Mouse (Mus musculus): ENCODE results near the gene Kcnj6. TPM values are rescaled to one million over a fixed set of nuclear protein-coding genes. Genes with fewer than 3 reads are reported as not detected.

Kcnj6 gene
- polyA plus RNA-seq, 1 experiment = not detected

DNA sequence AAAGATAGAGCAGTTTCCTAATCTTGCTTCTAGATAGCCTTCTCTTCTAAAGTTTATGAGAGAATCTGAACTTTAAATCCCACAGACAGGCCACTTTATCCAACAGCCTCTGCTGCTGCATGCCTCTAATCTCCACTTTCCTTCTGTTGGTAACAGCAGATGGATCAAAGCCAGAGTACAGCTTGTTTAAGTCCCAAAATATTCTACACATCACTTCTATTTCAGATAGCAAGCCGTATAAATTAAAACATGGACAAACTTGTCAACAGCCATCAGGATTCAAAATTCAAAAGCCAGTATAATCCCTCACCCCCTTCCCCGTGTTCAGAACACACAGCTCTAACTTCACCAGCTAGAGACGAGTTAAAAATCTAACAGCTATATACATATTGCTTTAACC, 3.4 kb downstream of the Kcnj6 start:
- Histone ChIP-seq H3K27ac (ENCODE audit: control insufficient read depth, insufficient read depth, low read depth, low read length, poor library complexity) (no peak overlapping the region), H3K4me1 (ENCODE audit: control insufficient read depth, insufficient read depth, low read length) (no peaks in the 10 kb centered on the region), H3K4me3 (replicated peaks; ENCODE audit: control insufficient read depth, low read depth, low read length) (no peak overlapping the region)
- WGBS = 78% methylated on average over 3 of the region's 3 CpGs
- TF ChIP-seq CTCF (IDR thresholded peaks at IDR 0.05; ENCODE audit: control insufficient read depth, insufficient read depth, low read length) = no peak
- no peak for TF ChIP-seq POLR2A (IDR thresholded peaks at IDR 0.05; ENCODE audit: borderline replicate concordance, control insufficient read depth, low read depth, low read length)

DNA sequence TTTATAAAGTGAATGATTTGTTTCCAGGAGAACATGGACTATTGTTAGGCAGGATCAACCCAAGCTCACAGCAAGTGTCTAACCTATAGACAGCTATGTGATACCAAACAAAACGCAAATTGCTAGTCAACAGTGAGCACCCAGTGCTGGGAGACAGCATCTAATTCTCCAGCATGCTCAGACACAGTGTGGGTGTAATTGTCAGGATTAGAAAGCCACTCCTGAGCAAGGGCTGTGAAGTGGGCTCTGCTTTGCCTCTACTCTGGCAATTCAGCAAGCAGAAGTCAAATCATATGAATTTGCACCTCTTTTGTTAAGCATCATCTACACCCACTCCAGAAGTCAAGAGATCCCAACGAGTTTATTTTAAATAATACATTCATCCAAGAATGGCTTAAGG, 7.4 kb downstream of the Kcnj6 start:
- TF ChIP-seq CTCF (IDR thresholded peaks at IDR 0.05; ENCODE audit: control insufficient read depth, insufficient read depth, low read length) (no peak), POLR2A (IDR thresholded peaks at IDR 0.05; ENCODE audit: borderline replicate concordance, control insufficient read depth, low read depth, low read length) (no peak)
- no peaks in the 10 kb centered on the region for H3K4me1 ChIP-seq (ENCODE audit: control insufficient read depth, insufficient read depth, low read length)
- no peak overlapping the region for H3K4me3 ChIP-seq (replicated peaks; ENCODE audit: control insufficient read depth, low read depth, low read length)
- WGBS = 65% methylated on average over 2 of the region's 2 CpGs
- no peak overlapping the region for H3K27ac ChIP-seq (ENCODE audit: control insufficient read depth, insufficient read depth, low read depth, low read length, poor library complexity)

DNA sequence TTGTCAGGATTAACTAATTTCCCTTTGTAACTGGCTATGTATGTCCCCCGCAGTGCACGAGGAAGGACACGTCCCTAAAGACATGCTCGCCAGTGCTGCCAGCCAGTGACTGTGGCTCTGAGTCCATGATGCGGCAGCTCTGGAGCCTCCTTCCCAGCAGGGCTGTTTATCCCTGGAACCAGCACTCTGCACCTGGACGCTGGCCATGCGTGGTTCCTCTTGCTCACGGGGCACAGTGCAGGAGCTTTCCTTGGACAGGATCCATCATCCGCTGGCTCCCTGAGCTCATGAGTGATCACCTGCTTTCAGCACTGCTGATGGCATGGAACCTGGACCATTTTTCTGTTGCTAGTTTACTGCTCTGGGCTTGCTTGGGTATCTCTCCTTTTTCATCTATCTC, 10.8 kb downstream of the Kcnj6 start:
- Histone ChIP-seq H3K4me3 (replicated peaks; ENCODE audit: control insufficient read depth, low read depth, low read length) (no peak overlapping the region), H3K4me1 (ENCODE audit: control insufficient read depth, insufficient read depth, low read length) (no peaks in the 10 kb centered on the region), H3K27ac (ENCODE audit: control insufficient read depth, insufficient read depth, low read depth, low read length, poor library complexity) (no peak overlapping the region)
- 70% methylated on average over 9 of the region's 9 CpGs for WGBS
- no peak for TF ChIP-seq POLR2A (IDR thresholded peaks at IDR 0.05; ENCODE audit: borderline replicate concordance, control insufficient read depth, low read depth, low read length)
- no peak for TF ChIP-seq CTCF (IDR thresholded peaks at IDR 0.05; ENCODE audit: control insufficient read depth, insufficient read depth, low read length)

DNA sequence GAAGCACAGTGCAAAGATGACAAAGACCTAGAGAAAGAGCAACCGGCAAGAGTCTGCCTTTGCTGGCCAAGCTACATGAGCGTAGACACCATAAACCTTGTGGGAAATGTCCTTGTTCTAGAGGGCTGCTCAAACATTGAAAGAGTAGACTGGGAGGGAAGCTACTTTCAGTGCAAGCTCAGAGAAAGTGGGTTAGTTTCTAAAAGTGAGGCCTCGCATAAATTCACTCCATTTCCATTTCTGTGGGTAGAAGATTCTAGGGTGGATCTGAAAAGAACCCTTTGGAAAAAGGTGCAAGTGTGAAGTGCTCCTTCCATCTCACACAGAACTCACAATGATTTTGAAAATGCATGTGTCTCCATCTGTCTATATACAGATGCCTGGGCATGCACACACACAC, 13.2 kb downstream of the Kcnj6 start:
- TF ChIP-seq CTCF (IDR thresholded peaks at IDR 0.05; ENCODE audit: control insufficient read depth, insufficient read depth, low read length) = no peak
- no peak for TF ChIP-seq POLR2A (IDR thresholded peaks at IDR 0.05; ENCODE audit: borderline replicate concordance, control insufficient read depth, low read depth, low read length)
- WGBS = 85% methylated on average over 3 of the region's 3 CpGs

DNA sequence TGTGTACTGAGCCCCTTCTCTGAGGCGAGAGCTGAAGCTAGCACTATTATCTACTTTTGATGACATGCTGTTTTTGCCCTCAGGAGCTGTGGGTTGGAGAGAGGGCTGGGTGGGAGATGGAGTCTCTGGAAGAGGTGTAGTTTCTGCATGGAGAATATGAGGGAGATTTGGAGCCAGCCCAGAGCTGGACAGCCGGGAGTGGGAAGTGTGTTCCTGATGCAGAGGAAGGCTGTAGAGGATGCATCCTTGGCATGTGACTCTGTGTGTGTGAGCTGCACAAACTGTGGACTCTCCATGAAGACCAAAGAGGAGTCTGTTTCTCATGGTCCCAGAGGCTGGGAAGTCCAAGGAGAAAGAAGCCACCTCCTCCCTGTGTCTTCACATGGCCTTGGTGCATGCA, 17.1 kb downstream of the Kcnj6 start:
- no peak overlapping the region for H3K4me3 ChIP-seq (replicated peaks; ENCODE audit: control insufficient read depth, low read depth, low read length)
- no peak for TF ChIP-seq CTCF (IDR thresholded peaks at IDR 0.05; ENCODE audit: control insufficient read depth, insufficient read depth, low read length)
- TF ChIP-seq POLR2A (IDR thresholded peaks at IDR 0.05; ENCODE audit: borderline replicate concordance, control insufficient read depth, low read depth, low read length) = no peak
- no peak overlapping the region for H3K27ac ChIP-seq (ENCODE audit: control insufficient read depth, insufficient read depth, low read depth, low read length, poor library complexity)
- 83% methylated on average over 2 of the region's 2 CpGs for WGBS
- no peaks in the 10 kb centered on the region; the same call in 1 of the 2 replicates for H3K4me1 ChIP-seq (ENCODE audit: control insufficient read depth, insufficient read depth, low read length)

More for the DNA sequence above, 13.2 kb downstream of the Kcnj6 start:
- Histone ChIP-seq H3K4me3 (replicated peaks; ENCODE audit: control insufficient read depth, low read depth, low read length) (no peak overlapping the region), H3K27ac (ENCODE audit: control insufficient read depth, insufficient read depth, low read depth, low read length, poor library complexity) (no peak overlapping the region), H3K4me1 (ENCODE audit: control insufficient read depth, insufficient read depth, low read length) (no peaks in the 10 kb centered on the region; the same call in 1 of the 2 replicates)

DNA sequence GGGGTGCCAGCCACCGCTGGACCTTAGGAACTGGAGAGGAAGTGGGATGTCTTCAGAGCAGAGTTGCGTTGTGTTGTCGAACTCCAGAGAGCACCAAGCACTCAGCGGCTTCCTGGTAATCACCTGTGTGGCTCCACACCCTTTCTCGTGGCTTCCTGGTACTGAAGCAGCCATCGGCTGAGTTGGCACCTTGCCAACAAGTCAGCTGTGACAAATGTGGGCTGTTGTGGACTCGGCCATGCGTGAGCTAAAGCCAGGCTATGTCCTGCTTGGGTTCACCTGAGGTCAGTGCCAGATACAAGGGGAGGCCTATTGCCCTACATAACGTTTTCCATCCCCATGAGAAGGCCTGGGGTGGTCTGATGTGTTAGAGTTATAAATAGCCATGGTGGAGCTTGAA, 18.0 kb downstream of the Kcnj6 start:
- no peak overlapping the region for H3K27ac ChIP-seq (ENCODE audit: control insufficient read depth, insufficient read depth, low read depth, low read length, poor library complexity)
- WGBS = 61% methylated on average over 9 of the region's 9 CpGs
- no peak overlapping the region for H3K4me3 ChIP-seq (replicated peaks; ENCODE audit: control insufficient read depth, low read depth, low read length)
- H3K4me1 ChIP-seq (ENCODE audit: control insufficient read depth, insufficient read depth, low read length) = no peaks in the 10 kb centered on the region; the same call in 1 of the 2 replicates
- TF ChIP-seq CTCF (IDR thresholded peaks at IDR 0.05; ENCODE audit: control insufficient read depth, insufficient read depth, low read length) (no peak), POLR2A (IDR thresholded peaks at IDR 0.05; ENCODE audit: borderline replicate concordance, control insufficient read depth, low read depth, low read length) (no peak)

DNA sequence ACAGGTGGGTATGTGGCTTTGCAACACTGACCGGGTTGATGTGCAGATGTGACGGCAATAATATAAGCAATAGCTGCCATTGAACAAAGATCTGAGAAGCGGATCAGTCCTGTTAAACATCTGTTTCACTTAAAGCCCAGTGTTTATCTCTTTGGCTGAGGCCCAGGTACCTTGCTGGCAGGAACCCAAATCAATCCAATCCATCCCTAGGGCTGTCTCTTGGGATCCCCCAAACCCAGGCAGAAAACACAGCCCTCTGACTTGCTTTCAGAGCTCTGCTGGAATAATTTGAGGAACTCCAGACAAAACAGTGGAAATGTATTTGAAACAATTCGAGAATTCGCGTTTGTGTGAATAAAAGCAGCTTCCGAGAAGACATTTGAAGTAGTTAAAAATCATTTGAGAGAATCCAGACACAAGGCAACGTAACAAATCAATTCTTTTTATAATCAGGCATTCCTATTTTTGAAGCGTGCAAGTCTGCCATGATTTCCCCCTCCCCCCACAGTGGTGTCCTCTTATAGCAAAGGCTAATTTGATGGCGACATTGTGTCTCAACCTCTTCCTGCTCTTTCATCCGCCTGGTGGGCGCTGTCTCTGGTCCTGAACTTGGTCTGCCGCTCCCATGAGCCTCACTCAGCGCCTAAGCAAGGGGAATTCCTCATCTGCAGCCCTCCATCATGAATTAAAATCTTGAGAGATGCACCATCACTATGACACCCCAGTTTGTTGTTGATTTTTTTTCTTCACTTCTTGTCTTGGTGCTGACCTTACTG, 25.2 kb downstream of the Kcnj6 start:
- no peak overlapping the region for H3K4me3 ChIP-seq (replicated peaks; ENCODE audit: control insufficient read depth, low read depth, low read length)
- 44% methylated on average over 14 of the region's 14 CpGs for WGBS

DNA sequence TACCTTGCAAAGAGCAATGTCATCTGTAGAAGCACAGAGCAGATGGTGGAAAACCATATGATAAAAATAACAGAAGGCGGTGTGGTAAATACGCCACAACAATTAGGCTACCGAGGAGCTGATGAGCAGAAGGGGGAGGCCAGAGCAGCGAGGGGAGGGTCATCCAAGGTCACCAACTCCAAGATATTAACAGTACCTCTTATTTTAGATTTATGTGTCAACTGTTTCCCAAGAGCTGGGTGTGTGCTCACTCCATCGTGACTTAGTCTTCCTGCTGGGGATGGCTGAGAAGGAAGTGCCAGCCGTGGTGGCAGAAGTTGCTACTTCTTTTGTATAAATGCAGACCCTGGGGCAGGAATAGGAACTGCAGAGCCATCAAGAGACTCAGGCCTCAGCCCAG, 28.6 kb downstream of the Kcnj6 start:
- no peak overlapping the region for H3K4me3 ChIP-seq (replicated peaks; ENCODE audit: control insufficient read depth, low read depth, low read length)
- no peak for TF ChIP-seq POLR2A (IDR thresholded peaks at IDR 0.05; ENCODE audit: borderline replicate concordance, control insufficient read depth, low read depth, low read length)
- no peak for TF ChIP-seq CTCF (IDR thresholded peaks at IDR 0.05; ENCODE audit: control insufficient read depth, insufficient read depth, low read length)
- H3K27ac ChIP-seq (ENCODE audit: control insufficient read depth, insufficient read depth, low read depth, low read length, poor library complexity) = no peak overlapping the region
- H3K4me1 ChIP-seq (ENCODE audit: control insufficient read depth, insufficient read depth, low read length) = no peaks in the 10 kb centered on the region; the same call in 1 of the 2 replicates
- 20% methylated on average over 6 of the region's 6 CpGs for WGBS

More for the DNA sequence above, 25.2 kb downstream of the Kcnj6 start:
- Histone ChIP-seq H3K27ac (ENCODE audit: control insufficient read depth, insufficient read depth, low read depth, low read length, poor library complexity) (no peak overlapping the region), H3K4me1 (ENCODE audit: control insufficient read depth, insufficient read depth, low read length) (no peaks in the 10 kb centered on the region; the same call in 1 of the 2 replicates)
- no peak for TF ChIP-seq CTCF (IDR thresholded peaks at IDR 0.05; ENCODE audit: control insufficient read depth, insufficient read depth, low read length)
- TF ChIP-seq POLR2A (IDR thresholded peaks at IDR 0.05; ENCODE audit: borderline replicate concordance, control insufficient read depth, low read depth, low read length) = no peak
